Mouse (Mus musculus): ENCODE data around the gene Abcc4.
A peak's percentile ranks its signal among the peaks of the same experiment; 100 is the strongest.

DNA sequence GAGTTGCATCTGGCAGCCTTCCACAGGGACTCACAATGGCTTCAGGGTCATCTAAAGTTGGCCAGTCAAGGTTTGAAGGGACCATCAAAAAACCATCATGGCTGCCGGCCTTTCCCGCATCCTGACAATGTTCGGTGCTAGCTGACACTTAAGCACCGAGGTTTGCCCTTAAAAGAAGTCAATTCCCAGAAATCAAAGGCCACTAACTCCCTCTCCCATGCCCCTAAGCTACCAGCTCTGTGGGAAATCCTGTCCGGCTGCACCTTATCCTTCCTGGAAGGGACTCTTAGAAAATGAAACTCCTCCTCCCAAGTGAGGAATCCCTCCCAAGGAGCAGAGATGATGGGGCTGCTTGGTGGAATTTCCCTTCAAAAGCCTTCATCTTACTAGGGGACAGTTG, 14.6 kb downstream of the Abcc4 start:
- no peak for TF ChIP-seq CTCF (IDR thresholded peaks at IDR 0.05)
- peak; percentile 33; the same call in 1 of the 2 replicates for TF ChIP-seq POLR2A (IDR thresholded peaks at IDR 0.05; ENCODE audit: insufficient read depth, low read depth, low read length)
- no peak for TF ChIP-seq EP300 (IDR thresholded peaks at IDR 0.05; ENCODE audit: insufficient read depth, low read depth, low read length)

Measured in heart, adult 2 months (tissue).